Mouse (Mus musculus): ENCODE measurements around the gene Fat3. TPM values are rescaled to one million over a fixed set of nuclear protein-coding genes. Genes with fewer than 3 reads are reported as not detected.

Fat3 gene
- polyA plus RNA-seq, 1 experiment from 2014 or later: 1.2 TPM

- Histone ChIP-seq H3K36me3 (no peaks in the 10 kb centered on the region), H3K9ac (no peak overlapping the region), H3K9me3 (no peaks in the 10 kb centered on the region), H3K27ac (no peak overlapping the region), H3K27me3 (replicated peaks) (no peaks in the 10 kb centered on the region), H3K4me3 (replicated peaks) (no peak overlapping the region), H3K4me2 (no peak overlapping the region), H3K4me1 (no peaks in the 10 kb centered on the region)
- no peak for ATAC-seq (ENCODE audit: insufficient read depth, low FRiP score, low read depth)
- 64% methylated on average over 2 of the region's 2 CpGs for WGBS
Measured at GRCm38 (mm10) chr9:16098553-16098952, 402.5 kb downstream of the Fat3 start.

- Histone ChIP-seq H3K4me3 (replicated peaks) (no peak overlapping the region), H3K9me3 (no peaks in the 10 kb centered on the region), H3K36me3 (no peaks in the 10 kb centered on the region), H3K9ac (no peak overlapping the region), H3K27me3 (replicated peaks) (no peaks in the 10 kb centered on the region), H3K27ac (no peak overlapping the region), H3K4me2 (no peak overlapping the region), H3K4me1 (no peaks in the 10 kb centered on the region)
- 81% methylated on average over 8 of the region's 8 CpGs for whole genome bisulfite sequencing
- no peak for ATAC-seq (ENCODE audit: insufficient read depth, low FRiP score, low read depth)
Measured at GRCm38 (mm10) chr9:16093047-16093668, 407.9 kb downstream of the Fat3 start.

- H3K9ac ChIP-seq: no peak overlapping the region
- no peaks in the 10 kb centered on the region for H3K4me1 ChIP-seq
- H3K9me3 ChIP-seq: no peaks in the 10 kb centered on the region
- no peak for ATAC-seq (ENCODE audit: insufficient read depth, low FRiP score, low read depth)
- no peaks in the 10 kb centered on the region for H3K36me3 ChIP-seq
- H3K27ac ChIP-seq: no peak overlapping the region
- no peak overlapping the region for H3K4me3 ChIP-seq (replicated peaks)
- WGBS: 59% methylated on average over 5 of the region's 5 CpGs
- no peaks in the 10 kb centered on the region for H3K27me3 ChIP-seq (replicated peaks)
- H3K4me2 ChIP-seq: no peak overlapping the region
Measured at GRCm38 (mm10) chr9:16092051-16092967, 408.8 kb downstream of the Fat3 start.

- ATAC-seq (ENCODE audit: insufficient read depth, low FRiP score, low read depth): no peak
- no peak overlapping the region for H3K4me3 ChIP-seq (replicated peaks)
- no peak overlapping the region for H3K27ac ChIP-seq
- H3K4me1 ChIP-seq: no peaks in the 10 kb centered on the region
- no peaks in the 10 kb centered on the region for H3K27me3 ChIP-seq (replicated peaks)
- H3K9me3 ChIP-seq: no peaks in the 10 kb centered on the region
- no peak overlapping the region for H3K9ac ChIP-seq
- H3K4me2 ChIP-seq: no peak overlapping the region
- H3K36me3 ChIP-seq: no peaks in the 10 kb centered on the region
- WGBS: 46% methylated on average over 2 of the region's 2 CpGs
Measured at GRCm38 (mm10) chr9:16079292-16079691, 421.8 kb downstream of the Fat3 start.

GRCm38 (mm10) chr9:16074664-16075063, 426.4 kb downstream of the Fat3 start:
- Histone ChIP-seq H3K27me3 (replicated peaks) (no peaks in the 10 kb centered on the region), H3K36me3 (no peaks in the 10 kb centered on the region), H3K4me1 (no peaks in the 10 kb centered on the region), H3K4me2 (no peak overlapping the region), H3K9ac (no peak overlapping the region), H3K4me3 (replicated peaks) (no peak overlapping the region), H3K27ac (no peak overlapping the region), H3K9me3 (no peaks in the 10 kb centered on the region)
- no peak for ATAC-seq (ENCODE audit: insufficient read depth, low FRiP score, low read depth)
- 81% methylated on average over 2 of the region's 2 CpGs for WGBS

GRCm38 (mm10) chr9:16074116-16074515, 427.0 kb downstream of the Fat3 start:
- no peaks in the 10 kb centered on the region for H3K36me3 ChIP-seq
- 54% methylated on average over 6 of the region's 6 CpGs for WGBS
- no peaks in the 10 kb centered on the region for H3K9me3 ChIP-seq
- H3K27me3 ChIP-seq (replicated peaks): no peaks in the 10 kb centered on the region
- no peak overlapping the region for H3K4me3 ChIP-seq (replicated peaks)
- no peak for ATAC-seq (ENCODE audit: insufficient read depth, low FRiP score, low read depth)
- H3K9ac ChIP-seq: no peak overlapping the region
- no peaks in the 10 kb centered on the region for H3K4me1 ChIP-seq
- H3K4me2 ChIP-seq: no peak overlapping the region
- no peak overlapping the region for H3K27ac ChIP-seq

- 82% methylated on average over 4 of the region's 4 CpGs for WGBS
- Histone ChIP-seq H3K4me2 (no peak overlapping the region), H3K27me3 (replicated peaks) (no peaks in the 10 kb centered on the region), H3K27ac (no peak overlapping the region), H3K9me3 (no peaks in the 10 kb centered on the region), H3K9ac (no peak overlapping the region), H3K4me1 (no peaks in the 10 kb centered on the region), H3K4me3 (replicated peaks) (no peak overlapping the region), H3K36me3 (no peaks in the 10 kb centered on the region)
- no peak for ATAC-seq (ENCODE audit: insufficient read depth, low FRiP score, low read depth)
Measured at GRCm38 (mm10) chr9:16063447-16063846, 437.6 kb downstream of the Fat3 start.

- H3K9ac ChIP-seq: no peak overlapping the region
- no peak for ATAC-seq (ENCODE audit: insufficient read depth, low FRiP score, low read depth)
- no peak overlapping the region for H3K4me3 ChIP-seq (replicated peaks)
- no peaks in the 10 kb centered on the region for H3K36me3 ChIP-seq
- no peak overlapping the region for H3K27ac ChIP-seq
- H3K27me3 ChIP-seq (replicated peaks): no peaks in the 10 kb centered on the region
- no peaks in the 10 kb centered on the region for H3K9me3 ChIP-seq
- H3K4me2 ChIP-seq: no peak overlapping the region
- H3K4me1 ChIP-seq: no peaks in the 10 kb centered on the region
Measured at GRCm38 (mm10) chr9:16062472-16062871, 438.6 kb downstream of the Fat3 start.

- Histone ChIP-seq H3K27ac (no peak overlapping the region), H3K36me3 (no peaks in the 10 kb centered on the region), H3K9me3 (no peaks in the 10 kb centered on the region), H3K4me2 (no peak overlapping the region), H3K4me3 (replicated peaks) (no peak overlapping the region), H3K4me1 (no peaks in the 10 kb centered on the region), H3K9ac (no peak overlapping the region), H3K27me3 (replicated peaks) (no peaks in the 10 kb centered on the region)
- 72% methylated on average over 2 of the region's 2 CpGs for WGBS
- ATAC-seq (ENCODE audit: insufficient read depth, low FRiP score, low read depth): no peak
Measured at GRCm38 (mm10) chr9:16046686-16047085, 454.4 kb downstream of the Fat3 start.

GRCm38 (mm10) chr9:16037375-16037774, 463.7 kb downstream of the Fat3 start:
- Histone ChIP-seq H3K4me2 (no peak overlapping the region), H3K36me3 (no peaks in the 10 kb centered on the region), H3K27ac (no peak overlapping the region), H3K9ac (no peak overlapping the region), H3K4me1 (no peaks in the 10 kb centered on the region), H3K4me3 (replicated peaks) (no peak overlapping the region), H3K27me3 (replicated peaks) (no peaks in the 10 kb centered on the region), H3K9me3 (no peaks in the 10 kb centered on the region)
- WGBS: 73% methylated on average over 3 of the region's 3 CpGs
- no peak for ATAC-seq (ENCODE audit: insufficient read depth, low FRiP score, low read depth)

- H3K9ac ChIP-seq: no peak overlapping the region
Measured at GRCm38 (mm10) chr9:16036346-16036745, 464.7 kb downstream of the Fat3 start.

GRCm38 (mm10) chr9:16029715-16030285, 471.3 kb downstream of the Fat3 start:
- H3K4me1 ChIP-seq: no peaks in the 10 kb centered on the region
- 89% methylated on average over 11 of the region's 11 CpGs for whole genome bisulfite sequencing
- no peak overlapping the region for H3K4me3 ChIP-seq (replicated peaks)
- H3K27me3 ChIP-seq (replicated peaks): no peaks in the 10 kb centered on the region
- ATAC-seq (ENCODE audit: insufficient read depth, low FRiP score, low read depth): no peak
- H3K9me3 ChIP-seq: no peaks in the 10 kb centered on the region
- H3K36me3 ChIP-seq: no peaks in the 10 kb centered on the region
- no peak overlapping the region for H3K4me2 ChIP-seq
- H3K9ac ChIP-seq: no peak overlapping the region
- H3K27ac ChIP-seq: no peak overlapping the region

More at GRCm38 (mm10) chr9:16036346-16036745, 464.7 kb downstream of the Fat3 start:
- Histone ChIP-seq H3K4me3 (replicated peaks) (no peak overlapping the region), H3K36me3 (no peaks in the 10 kb centered on the region), H3K4me2 (no peak overlapping the region), H3K9me3 (no peaks in the 10 kb centered on the region), H3K27ac (no peak overlapping the region), H3K4me1 (no peaks in the 10 kb centered on the region), H3K27me3 (replicated peaks) (no peaks in the 10 kb centered on the region)
- ATAC-seq (ENCODE audit: insufficient read depth, low FRiP score, low read depth): no peak

Measured in stomach, embryonic 15.5 days (tissue).